Mouse (Mus musculus) testis, adult 10 weeks (tissue): ENCODE measurements around the gene Calm2. TPM values are rescaled to one million over a fixed set of nuclear protein-coding genes. Genes with fewer than 3 reads are reported as not detected.

Experiments
- polyA plus RNA-seq: library from polyadenylated mRNA; stranded (reverse); fragments of 350-450 nt; fragmentation: Illumina TruSeq; extraction: RNeasy Lipid Tissue Mini Kit (QIAGEN cat#74804); gene quantifications from one replicate; pipeline ENCODE4 v1.2.3, GENCODE M21; 2014; ENCODE audit warnings: low read depth, low replicate concordance

The Calm2 gene
- polyA plus RNA-seq: 2,322 TPM

DNA sequence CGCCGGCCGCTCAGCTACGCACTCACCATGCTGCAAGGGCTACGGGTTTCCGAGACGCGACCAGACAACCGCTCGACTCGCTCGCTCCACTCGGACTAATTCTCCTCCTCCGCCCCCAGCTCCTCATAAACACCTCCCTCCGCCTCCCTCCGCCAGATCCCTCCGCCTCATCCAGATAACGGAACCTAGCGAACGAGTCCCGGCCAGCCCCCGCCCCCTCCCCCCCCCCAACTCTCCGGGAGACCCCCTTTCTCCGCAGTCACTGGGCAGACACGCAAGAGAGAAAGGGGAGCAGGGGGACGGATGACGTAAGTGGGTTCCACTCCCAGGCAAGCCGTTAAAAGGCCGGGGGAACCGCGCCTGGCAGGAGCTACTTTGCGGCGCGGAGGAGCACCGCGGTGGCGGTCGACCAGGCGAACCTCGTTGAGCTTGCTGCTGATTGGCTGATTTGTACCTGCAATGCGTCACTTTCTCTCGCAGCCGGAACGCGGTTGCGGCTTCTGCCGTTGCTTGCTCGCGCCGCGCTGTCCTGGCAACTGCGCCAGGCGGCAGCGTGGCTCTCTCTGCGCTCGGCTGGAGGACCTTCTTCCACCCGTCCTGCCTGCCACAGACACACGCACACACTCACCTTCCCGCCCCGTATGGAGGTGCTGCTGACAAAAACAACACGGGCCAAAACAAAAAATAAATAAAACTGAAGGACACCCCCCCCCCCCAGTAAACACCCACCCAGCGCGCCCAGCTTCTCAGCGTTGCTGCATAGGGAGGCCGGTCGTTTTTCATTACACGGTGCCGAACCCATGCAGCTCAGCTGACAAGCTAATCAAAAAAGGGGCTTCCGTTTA, at the start of gene Calm2:
TSS of gene Calm2 (minus strand) at position 169 of the 845 bp plus-strand sequence.

DNA sequence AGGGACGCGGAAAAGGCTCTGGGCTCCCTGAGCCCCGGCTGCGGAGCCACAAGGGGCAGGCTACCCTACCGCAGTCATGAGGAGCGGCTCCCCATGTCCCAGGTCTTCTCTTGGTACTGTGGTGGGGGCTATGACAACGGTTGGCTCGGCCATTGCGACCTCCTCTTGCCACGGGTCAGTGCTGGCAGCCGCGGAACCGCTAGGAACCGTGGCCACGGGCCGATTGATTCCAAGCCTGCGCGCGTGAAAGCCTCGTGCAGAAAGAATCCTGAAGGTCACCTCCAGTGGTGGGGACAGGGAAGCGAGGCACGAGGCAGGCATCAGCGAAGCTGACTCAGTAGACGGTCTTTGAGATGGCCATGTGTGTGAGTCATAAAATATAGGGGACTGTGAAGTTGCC, 19.2 kb downstream of the Calm2 start, which contains the start of gene Stpg4:
TSS of gene Stpg4 (minus strand) at position 231 of the 400 bp plus-strand sequence.

Other genes starting within 250 kb of the Calm2 start
- 40.6 TPM for gene Mcfd2, start 181.0 kb downstream of the Calm2 start, polyA plus RNA-seq
- gene Ttc7, start 164.0 kb downstream of the Calm2 start, polyA plus RNA-seq: 19.6 TPM
- 459 TPM for gene Stpg4, start 19.2 kb downstream of the Calm2 start, polyA plus RNA-seq
- 28.7 TPM for gene Epcam, start 189.0 kb upstream of the Calm2 start, polyA plus RNA-seq
- gene Msh2, start 225.4 kb upstream of the Calm2 start, polyA plus RNA-seq: 14.5 TPM